22 mouse cellular contexts compared by ENCODE assay signal in the genomic region with DNA sequence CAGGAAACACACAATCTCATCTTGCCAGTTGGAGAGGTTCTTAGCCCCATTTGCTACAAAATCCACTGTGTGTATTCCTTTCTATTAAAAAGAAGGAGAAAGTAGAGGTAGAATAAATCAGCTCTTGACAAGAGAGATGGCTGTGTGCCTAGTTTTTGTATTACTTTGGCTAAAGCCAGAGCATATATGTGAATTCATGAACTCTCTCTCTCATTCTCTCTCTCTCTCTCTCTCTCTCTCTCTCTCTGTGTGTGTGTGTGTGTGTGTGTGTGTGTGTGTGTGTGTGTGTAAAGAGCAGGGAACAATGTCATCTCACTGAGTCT.
A peak's percentile ranks its signal among the peaks of the same experiment; 100 is the strongest.
DNase-seq lines count a peak whose midpoint lies in the region; ATAC-seq and TF ChIP-seq lines count a peak whose summit lies in the region.
"Had no signal": no experiment of that assay in that cellular context is flagged by ENCODE, and none has a peak within 500 bp of the region (broad histone marks: within the 10 kb centered on the region; RNA-seq: fewer than 3 reads in every experiment).

No protein-coding gene starts in this region.

- H3K9me3 ChIP-seq in heart, embryonic 15.5 days (replicated peaks): no peaks in the 10 kb centered on the region
- H3K9me3 ChIP-seq in midbrain, postnatal 0 days (ENCODE audit: low read length): no peaks in the 10 kb centered on the region
- no peaks in the 10 kb centered on the region for H3K9me3 ChIP-seq in midbrain, embryonic 14.5 days (ENCODE audit: control insufficient read depth, low read length)
- no peaks in the 10 kb centered on the region for H3K9me3 ChIP-seq in stomach, postnatal 0 days (ENCODE audit: control insufficient read depth, low read length)
- H3K9me3 ChIP-seq in forebrain, embryonic 15.5 days: no peaks in the 10 kb centered on the region
- H3K9me3 ChIP-seq: embryonic facial prominence, embryonic 13.5 days; forebrain, embryonic 12.5 days; hindbrain, embryonic 13.5 days; liver, embryonic 15.5 days; midbrain, embryonic 10.5 days had no signal

- no peaks in the 10 kb centered on the region for H3K36me3 ChIP-seq in heart, embryonic 15.5 days
- H3K36me3 ChIP-seq in midbrain, postnatal 0 days (ENCODE audit: insufficient read depth, low read length): no peaks in the 10 kb centered on the region
- no peaks in the 10 kb centered on the region for H3K36me3 ChIP-seq in midbrain, embryonic 14.5 days (ENCODE audit: control insufficient read depth, insufficient read depth, low read length)
- no peaks in the 10 kb centered on the region for H3K36me3 ChIP-seq in stomach, postnatal 0 days (ENCODE audit: control insufficient read depth, insufficient read depth, low read length)
- H3K36me3 ChIP-seq in forebrain, embryonic 15.5 days: no peaks in the 10 kb centered on the region
- H3K36me3 ChIP-seq: embryonic facial prominence, embryonic 13.5 days; forebrain, embryonic 12.5 days; hindbrain, embryonic 13.5 days; liver, embryonic 15.5 days; midbrain, embryonic 10.5 days had no signal

- ATAC-seq in heart, embryonic 15.5 days (replicated peaks; ENCODE audit: insufficient number of reproducible peaks, insufficient read depth, low FRiP score, low read depth): no peak
- ATAC-seq in midbrain, postnatal 0 days (ENCODE audit: low FRiP score): no peak
- no peak for ATAC-seq in midbrain, embryonic 14.5 days (ENCODE audit: low FRiP score, low TSS enrichment)
- ATAC-seq in stomach, postnatal 0 days (ENCODE audit: low FRiP score, low TSS enrichment): peak; percentile 6; the same call in 1 of the 2 replicates
- no peak for ATAC-seq in forebrain, embryonic 15.5 days (replicated peaks)
- ATAC-seq: midbrain, embryonic 16.5 days; Patski had no signal

- peak overlapping the region; percentile 39; the same call in 1 of the 2 replicates for H3K27ac ChIP-seq in heart, embryonic 15.5 days
- H3K27ac ChIP-seq in layer of hippocampus, adult 2 months: peak overlapping the region; percentile 62; the same call in 1 of the 2 replicates
- 0 out of 2 replicates have a peak overlapping the region, but pooled peaks have one; percentile 26 for H3K27ac ChIP-seq in midbrain, postnatal 0 days (ENCODE audit: low read depth, low read length)
- H3K27ac ChIP-seq in midbrain, embryonic 14.5 days (replicated peaks; ENCODE audit: low read depth, low read length): no peak overlapping the region
- H3K27ac ChIP-seq in stomach, postnatal 0 days (replicated peaks): no peak overlapping the region
- H3K27ac ChIP-seq in forebrain, embryonic 15.5 days (replicated peaks): no peak overlapping the region
- H3K27ac ChIP-seq: embryonic facial prominence, embryonic 13.5 days; forebrain, embryonic 12.5 days; hindbrain, embryonic 13.5 days; liver, embryonic 15.5 days had no signal

- no peak overlapping the region for H3K4me2 ChIP-seq in heart, embryonic 15.5 days
- no peak overlapping the region for H3K4me2 ChIP-seq in midbrain, postnatal 0 days (ENCODE audit: low read depth, low read length, poor library complexity, severe bottlenecking)
- H3K4me2 ChIP-seq in midbrain, embryonic 14.5 days (ENCODE audit: low read length): no peak overlapping the region
- H3K4me2 ChIP-seq in stomach, postnatal 0 days (replicated peaks; ENCODE audit: low read depth): no peak overlapping the region
- no peak overlapping the region for H3K4me2 ChIP-seq in forebrain, embryonic 15.5 days (replicated peaks)
- H3K4me2 ChIP-seq: embryonic facial prominence, embryonic 13.5 days; forebrain, embryonic 12.5 days; hindbrain, embryonic 13.5 days; liver, embryonic 15.5 days had no signal

- no peak overlapping the region for H3K4me3 ChIP-seq in heart, embryonic 15.5 days
- no peak overlapping the region for H3K4me3 ChIP-seq in layer of hippocampus, adult 2 months
- no peak overlapping the region for H3K4me3 ChIP-seq in midbrain, postnatal 0 days (ENCODE audit: low read depth, low read length)
- H3K4me3 ChIP-seq in midbrain, embryonic 14.5 days (replicated peaks; ENCODE audit: low read depth, low read length): no peak overlapping the region
- H3K4me3 ChIP-seq in stomach, postnatal 0 days (ENCODE audit: low read depth, low read length): no peak overlapping the region
- no peak overlapping the region for H3K4me3 ChIP-seq in forebrain, embryonic 15.5 days
- H3K4me3 ChIP-seq: embryonic facial prominence, embryonic 13.5 days; erythroblast, embryonic 14.5 days; forebrain, embryonic 12.5 days; hindbrain, embryonic 13.5 days; liver, embryonic 15.5 days; midbrain, embryonic 10.5 days; myocyte had no signal

- H3K9ac ChIP-seq in heart, embryonic 15.5 days: no peak overlapping the region
- H3K9ac ChIP-seq in midbrain, postnatal 0 days (replicated peaks; ENCODE audit: low read length, poor library complexity, severe bottlenecking): no peak overlapping the region
- H3K9ac ChIP-seq in midbrain, embryonic 14.5 days (replicated peaks; ENCODE audit: low read length): no peak overlapping the region
- H3K9ac ChIP-seq in stomach, postnatal 0 days (ENCODE audit: low read length): no peak overlapping the region
- no peak overlapping the region for H3K9ac ChIP-seq in forebrain, embryonic 15.5 days (replicated peaks)
- H3K9ac ChIP-seq: embryonic facial prominence, embryonic 13.5 days; forebrain, embryonic 12.5 days; hindbrain, embryonic 13.5 days; liver, embryonic 15.5 days had no signal

- no peak for DNase-seq in heart, adult 8-10 months (ENCODE audit: low spot score)
- DNase-seq in layer of hippocampus, adult 2 months (ENCODE audit: low spot score in 2 of 2): no peak
- no peak for DNase-seq in layer of hippocampus, postnatal 14 days (ENCODE audit: low spot score in 2 of 2)
- DNase-seq in midbrain, postnatal 0 days (ENCODE audit: low spot score): no peak
- DNase-seq in midbrain, embryonic 14.5 days: no peak
- no peak for DNase-seq in stomach, postnatal 0 days (ENCODE audit: low spot score)
- DNase-seq: cerebellum, adult 11 months; cerebellum, adult 9-10 months; cerebellum, postnatal 36 days; right cerebral cortex, postnatal 25 days; thymus, postnatal 4 days had no signal

- peaks cover 7% of the 10 kb centered on the region for H3K4me1 ChIP-seq in heart, embryonic 15.5 days (replicated peaks)
- H3K4me1 ChIP-seq in midbrain, postnatal 0 days (ENCODE audit: insufficient read depth, low read length): peaks cover 9% of the 10 kb centered on the region; the same call in 1 of the 2 replicates
- H3K4me1 ChIP-seq in midbrain, embryonic 14.5 days (ENCODE audit: control insufficient read depth, insufficient read depth, low read length): peaks cover 12% of the 10 kb centered on the region
- no peaks in the 10 kb centered on the region for H3K4me1 ChIP-seq in stomach, postnatal 0 days (replicated peaks; ENCODE audit: control insufficient read depth, insufficient read depth)
- H3K4me1 ChIP-seq in forebrain, embryonic 15.5 days: peaks cover 36% of the 10 kb centered on the region
- H3K4me1 ChIP-seq: embryonic facial prominence, embryonic 13.5 days; liver, embryonic 15.5 days had no signal

- H3K27me3 ChIP-seq in heart, embryonic 15.5 days: 0 out of 2 replicates have a peak, but pooled peaks cover 5% of the 10 kb centered on the region
- H3K27me3 ChIP-seq in midbrain, postnatal 0 days (ENCODE audit: insufficient read depth, low read length): no peaks in the 10 kb centered on the region
- no peaks in the 10 kb centered on the region for H3K27me3 ChIP-seq in midbrain, embryonic 14.5 days (ENCODE audit: control insufficient read depth, insufficient read depth, low read length)
- no peaks in the 10 kb centered on the region for H3K27me3 ChIP-seq in stomach, postnatal 0 days (ENCODE audit: control insufficient read depth, insufficient read depth, low read length)
- no peaks in the 10 kb centered on the region for H3K27me3 ChIP-seq in forebrain, embryonic 15.5 days
- H3K27me3 ChIP-seq: embryonic facial prominence, embryonic 13.5 days; hindbrain, embryonic 13.5 days; liver, embryonic 15.5 days had no signal

- TF ChIP-seq CTCF in layer of hippocampus, adult 2 months (conservative IDR thresholded peaks at IDR 0.05): no peak
- no peak for TF ChIP-seq CTCF in midbrain, postnatal 0 days (IDR thresholded peaks at IDR 0.05)
- no peak for TF ChIP-seq CTCF in stomach, postnatal 0 days (IDR thresholded peaks at IDR 0.05; ENCODE audit: low read depth)

- TF ChIP-seq EP300 in stomach, postnatal 0 days (optimal IDR thresholded peaks at IDR 0.05): no peak

Comparison
In these comparisons a context has a peak if more than half of its experiments do, and no peak if none do; other contexts are left out.
1. H3K27ac ChIP-seq: peak in heart, embryonic 15.5 days (single experiment), layer of hippocampus, adult 2 months (single experiment) and midbrain, postnatal 0 days (single experiment); none in midbrain, embryonic 14.5 days (single experiment), stomach, postnatal 0 days (single experiment) and forebrain, embryonic 15.5 days (single experiment).